ENCODE assay signal across 10 mouse cellular contexts in the genomic region with DNA sequence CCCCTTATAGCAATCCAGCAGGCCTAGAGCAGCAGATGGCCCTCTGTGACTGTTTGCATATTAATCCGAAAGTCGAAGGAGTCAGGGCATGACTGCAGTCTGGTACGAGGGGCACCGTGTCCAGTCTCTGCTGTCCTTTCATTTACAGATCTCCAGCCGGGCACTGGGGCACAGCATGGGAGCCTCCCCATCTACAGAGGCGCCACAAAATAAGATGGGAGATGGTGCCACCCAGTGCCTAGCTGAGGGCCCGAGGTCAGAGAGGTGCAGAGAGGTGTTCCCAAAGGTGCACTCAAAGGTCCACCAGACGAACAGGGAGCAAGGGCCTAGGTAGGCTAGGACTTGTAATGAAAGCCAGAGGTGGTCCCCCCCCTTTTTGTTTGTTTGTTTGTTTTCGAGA. TPM values are rescaled to one million over a fixed set of nuclear protein-coding genes. Genes with fewer than 3 reads are reported as not detected.
DNase-seq lines count a peak whose midpoint lies in the region; ATAC-seq and TF ChIP-seq lines count a peak whose summit lies in the region.
"Had no signal": no experiment of that assay in that cellular context is flagged by ENCODE, and none has a peak within 500 bp of the region (broad histone marks: within the 10 kb centered on the region; RNA-seq: fewer than 3 reads in every experiment).

No protein-coding gene starts in this region.

- H3K27me3 ChIP-seq in kidney, embryonic 15.5 days: no peaks in the 10 kb centered on the region
- H3K27me3 ChIP-seq in stomach, embryonic 15.5 days (replicated peaks): no peaks in the 10 kb centered on the region
- H3K27me3 ChIP-seq in stomach, postnatal 0 days (ENCODE audit: control insufficient read depth, insufficient read depth, low read length): no peaks in the 10 kb centered on the region
- H3K27me3 ChIP-seq in hindbrain, embryonic 16.5 days (replicated peaks; ENCODE audit: control insufficient read depth, insufficient read depth, low read length): no peaks in the 10 kb centered on the region
- no peaks in the 10 kb centered on the region for H3K27me3 ChIP-seq in stomach, embryonic 16.5 days (ENCODE audit: control insufficient read depth, insufficient read depth, low read length)
- H3K27me3 ChIP-seq: embryonic facial prominence, embryonic 15.5 days; limb, embryonic 12.5 days had no signal

- TF ChIP-seq EP300 in stomach, postnatal 0 days (optimal IDR thresholded peaks at IDR 0.05): no peak

- no peak overlapping the region for H3K4me3 ChIP-seq in kidney, embryonic 15.5 days (replicated peaks)
- H3K4me3 ChIP-seq in stomach, embryonic 15.5 days (replicated peaks): no peak overlapping the region
- H3K4me3 ChIP-seq in stomach, postnatal 0 days (ENCODE audit: low read depth, low read length): no peak overlapping the region
- no peak overlapping the region for H3K4me3 ChIP-seq in hindbrain, embryonic 16.5 days (ENCODE audit: low read length)
- H3K4me3 ChIP-seq in stomach, embryonic 16.5 days (replicated peaks; ENCODE audit: low read length): no peak overlapping the region
- H3K4me3 ChIP-seq: embryonic facial prominence, embryonic 15.5 days; limb, embryonic 12.5 days had no signal

- no peak overlapping the region for H3K9ac ChIP-seq in kidney, embryonic 15.5 days
- no peak overlapping the region for H3K9ac ChIP-seq in stomach, embryonic 15.5 days
- H3K9ac ChIP-seq in stomach, postnatal 0 days (ENCODE audit: low read length): no peak overlapping the region
- H3K9ac ChIP-seq in hindbrain, embryonic 16.5 days (ENCODE audit: low read depth, low read length): no peak overlapping the region
- no peak overlapping the region for H3K9ac ChIP-seq in stomach, embryonic 16.5 days (ENCODE audit: low read length)
- H3K9ac ChIP-seq: embryonic facial prominence, embryonic 15.5 days; limb, embryonic 12.5 days had no signal

- WGBS in kidney, embryonic 15.5 days: 83% methylated on average over 9 of the region's 9 CpGs
- 78% methylated on average over 9 of the region's 9 CpGs for WGBS in stomach, embryonic 15.5 days
- WGBS in stomach, postnatal 0 days: 82% methylated on average over 9 of the region's 9 CpGs
- 73% methylated on average over 9 of the region's 9 CpGs for WGBS in hindbrain, embryonic 16.5 days
- 79% methylated on average over 9 of the region's 9 CpGs for WGBS in stomach, embryonic 16.5 days

- H3K4me2 ChIP-seq in kidney, embryonic 15.5 days: 0 out of 2 replicates have a peak overlapping the region, but pooled peaks have one; percentile 93
- 0 out of 2 replicates have a peak overlapping the region, but pooled peaks have one; percentile 5 for H3K4me2 ChIP-seq in stomach, embryonic 15.5 days
- no peak overlapping the region for H3K4me2 ChIP-seq in stomach, postnatal 0 days (replicated peaks; ENCODE audit: low read depth)
- H3K4me2 ChIP-seq in hindbrain, embryonic 16.5 days (ENCODE audit: low read length): no peak overlapping the region
- H3K4me2 ChIP-seq in stomach, embryonic 16.5 days (ENCODE audit: low read depth, low read length): no peak overlapping the region; the same call in 1 of the 2 replicates
- H3K4me2 ChIP-seq: embryonic facial prominence, embryonic 15.5 days; limb, embryonic 12.5 days had no signal

- no peaks in the 10 kb centered on the region for H3K36me3 ChIP-seq in kidney, embryonic 15.5 days
- no peaks in the 10 kb centered on the region for H3K36me3 ChIP-seq in stomach, embryonic 15.5 days
- H3K36me3 ChIP-seq in stomach, postnatal 0 days (ENCODE audit: control insufficient read depth, insufficient read depth, low read length): no peaks in the 10 kb centered on the region
- no peaks in the 10 kb centered on the region for H3K36me3 ChIP-seq in hindbrain, embryonic 16.5 days (ENCODE audit: control insufficient read depth, insufficient read depth, low read length)
- no peaks in the 10 kb centered on the region for H3K36me3 ChIP-seq in stomach, embryonic 16.5 days (ENCODE audit: control insufficient read depth, insufficient read depth, low read length)
- H3K36me3 ChIP-seq: embryonic facial prominence, embryonic 15.5 days; limb, embryonic 12.5 days had no signal

- H3K9me3 ChIP-seq in kidney, embryonic 15.5 days (replicated peaks): no peaks in the 10 kb centered on the region
- no peaks in the 10 kb centered on the region for H3K9me3 ChIP-seq in stomach, embryonic 15.5 days
- H3K9me3 ChIP-seq in stomach, postnatal 0 days (ENCODE audit: control insufficient read depth, low read length): no peaks in the 10 kb centered on the region
- H3K9me3 ChIP-seq in hindbrain, embryonic 16.5 days (ENCODE audit: control insufficient read depth, low read length): no peaks in the 10 kb centered on the region
- H3K9me3 ChIP-seq in stomach, embryonic 16.5 days (replicated peaks; ENCODE audit: control insufficient read depth, low read length): no peaks in the 10 kb centered on the region
- H3K9me3 ChIP-seq: embryonic facial prominence, embryonic 15.5 days; limb, embryonic 12.5 days had no signal

- no peak for TF ChIP-seq CTCF in stomach, postnatal 0 days (IDR thresholded peaks at IDR 0.05; ENCODE audit: low read depth)

- DNase-seq in kidney, postnatal 25 days: no peak
- no peak for DNase-seq in stomach, postnatal 0 days (ENCODE audit: low spot score)
- DNase-seq in left cerebral cortex, adult 9 months (ENCODE audit: low spot score in 2 of 2): no peak

- no peak for ATAC-seq in kidney, embryonic 15.5 days (replicated peaks; ENCODE audit: low FRiP score)
- ATAC-seq in stomach, embryonic 15.5 days (ENCODE audit: insufficient read depth, low FRiP score, low read depth): no peak
- no peak for ATAC-seq in stomach, postnatal 0 days (ENCODE audit: low FRiP score, low TSS enrichment)
- no peak for ATAC-seq in hindbrain, embryonic 16.5 days
- ATAC-seq in stomach, embryonic 16.5 days (ENCODE audit: insufficient read depth, low FRiP score): no peak
- no peak for ATAC-seq in frontal cortex, adult (ENCODE audit: low TSS enrichment)

- H3K4me1 ChIP-seq in kidney, embryonic 15.5 days: peaks cover 90% of the 10 kb centered on the region
- H3K4me1 ChIP-seq in stomach, embryonic 15.5 days: peaks cover 41% of the 10 kb centered on the region
- H3K4me1 ChIP-seq in stomach, postnatal 0 days (replicated peaks; ENCODE audit: control insufficient read depth, insufficient read depth): peaks cover 15% of the 10 kb centered on the region; the same call in 1 of the 2 replicates
- peaks cover 28% of the 10 kb centered on the region for H3K4me1 ChIP-seq in hindbrain, embryonic 16.5 days (ENCODE audit: control insufficient read depth, insufficient read depth, low read depth, low read length)
- peaks cover 40% of the 10 kb centered on the region for H3K4me1 ChIP-seq in stomach, embryonic 16.5 days (ENCODE audit: control insufficient read depth, insufficient read depth, low read length)

- peak overlapping the region; percentile 77 for H3K27ac ChIP-seq in kidney, embryonic 15.5 days
- 0 out of 2 replicates have a peak overlapping the region, but pooled peaks have one; percentile 64 for H3K27ac ChIP-seq in stomach, embryonic 15.5 days
- no peak overlapping the region for H3K27ac ChIP-seq in stomach, postnatal 0 days (replicated peaks)
- H3K27ac ChIP-seq in hindbrain, embryonic 16.5 days (ENCODE audit: low read depth, low read length): peak overlapping the region; percentile 30
- 0 out of 2 replicates have a peak overlapping the region, but pooled peaks have one; percentile 16 for H3K27ac ChIP-seq in stomach, embryonic 16.5 days (ENCODE audit: low read length)

RNA-seq across cellular contexts. Expression of a gene that starts 5.7 kb away (rescaled TPM):
- 4.1 and 5.4 TPM in 2 replicates for polyA plus RNA-seq in kidney, embryonic 15.5 days (2015; fragmentation: Nextera tagmentation; extraction: Ambion mirVana)
- polyA plus RNA-seq in stomach, embryonic 15.5 days (2015; fragmentation: Nextera tagmentation; extraction: Ambion mirVana): 2.7 and 3.3 TPM in 2 replicates
- 3.5 TPM in 2 replicates for polyA plus RNA-seq in stomach, postnatal 0 days (2015; fragmentation: Nextera tagmentation; extraction: Ambion mirVana)
- 3.1 and 4.0 TPM in 2 replicates for polyA plus RNA-seq in hindbrain, embryonic 16.5 days (2015; fragmentation: Nextera tagmentation; extraction: Ambion mirVana)
- polyA plus RNA-seq in stomach, embryonic 16.5 days (2015; fragmentation: Nextera tagmentation; extraction: Ambion mirVana): 3.1 and 4.2 TPM in 2 replicates

RNA-seq across cellular contexts. Expression of a gene that starts 21.8 kb away (rescaled TPM):
- polyA plus RNA-seq in kidney, embryonic 15.5 days (2015; fragmentation: Nextera tagmentation; extraction: Ambion mirVana): 0.60 and 1.2 TPM in 2 replicates
- 0.72 and 1.1 TPM in 2 replicates for polyA plus RNA-seq in stomach, embryonic 15.5 days (2015; fragmentation: Nextera tagmentation; extraction: Ambion mirVana)
- 0.41 and 0.46 TPM in 2 replicates for polyA plus RNA-seq in stomach, postnatal 0 days (2015; fragmentation: Nextera tagmentation; extraction: Ambion mirVana)
- 0.26 and 0.64 TPM in 2 replicates for polyA plus RNA-seq in hindbrain, embryonic 16.5 days (2015; fragmentation: Nextera tagmentation; extraction: Ambion mirVana)
- polyA plus RNA-seq in stomach, embryonic 16.5 days (2015; fragmentation: Nextera tagmentation; extraction: Ambion mirVana): 0.80 and 1.2 TPM in 2 replicates

RNA-seq across cellular contexts. Expression of a gene that starts 30.8 kb away (rescaled TPM):
- polyA plus RNA-seq in kidney, embryonic 15.5 days (2015; fragmentation: Nextera tagmentation; extraction: Ambion mirVana): 0.16 and 0.60 TPM in 2 replicates
- polyA plus RNA-seq in stomach, embryonic 15.5 days (2015; fragmentation: Nextera tagmentation; extraction: Ambion mirVana): 8.5 and 11.6 TPM in 2 replicates
- polyA plus RNA-seq in stomach, postnatal 0 days (2015; fragmentation: Nextera tagmentation; extraction: Ambion mirVana): 4.8 and 8.5 TPM in 2 replicates
- not detected in 2 replicates for polyA plus RNA-seq in hindbrain, embryonic 16.5 days (2015; fragmentation: Nextera tagmentation; extraction: Ambion mirVana)
- polyA plus RNA-seq in stomach, embryonic 16.5 days (2015; fragmentation: Nextera tagmentation; extraction: Ambion mirVana): 11.4 and 11.5 TPM in 2 replicates

RNA-seq across cellular contexts. Expression of a gene that starts 32.0 kb away (rescaled TPM):
- polyA plus RNA-seq in kidney, embryonic 15.5 days (2015; fragmentation: Nextera tagmentation; extraction: Ambion mirVana): 96.2 and 102 TPM in 2 replicates
- 109 and 115 TPM in 2 replicates for polyA plus RNA-seq in stomach, embryonic 15.5 days (2015; fragmentation: Nextera tagmentation; extraction: Ambion mirVana)
- 109 and 114 TPM in 2 replicates for polyA plus RNA-seq in stomach, postnatal 0 days (2015; fragmentation: Nextera tagmentation; extraction: Ambion mirVana)
- 95.1 and 98.6 TPM in 2 replicates for polyA plus RNA-seq in hindbrain, embryonic 16.5 days (2015; fragmentation: Nextera tagmentation; extraction: Ambion mirVana)
- 107 and 114 TPM in 2 replicates for polyA plus RNA-seq in stomach, embryonic 16.5 days (2015; fragmentation: Nextera tagmentation; extraction: Ambion mirVana)

RNA-seq across cellular contexts. Expression of a gene that starts 39.7 kb away (rescaled TPM):
- polyA plus RNA-seq in kidney, embryonic 15.5 days (2015; fragmentation: Nextera tagmentation; extraction: Ambion mirVana): 5.1 and 5.7 TPM in 2 replicates
- polyA plus RNA-seq in stomach, embryonic 15.5 days (2015; fragmentation: Nextera tagmentation; extraction: Ambion mirVana): 2.0 and 2.7 TPM in 2 replicates
- polyA plus RNA-seq in stomach, postnatal 0 days (2015; fragmentation: Nextera tagmentation; extraction: Ambion mirVana): 2.8 and 3.2 TPM in 2 replicates
- 7.8 and 9.4 TPM in 2 replicates for polyA plus RNA-seq in hindbrain, embryonic 16.5 days (2015; fragmentation: Nextera tagmentation; extraction: Ambion mirVana)
- polyA plus RNA-seq in stomach, embryonic 16.5 days (2015; fragmentation: Nextera tagmentation; extraction: Ambion mirVana): 2.9 and 3.6 TPM in 2 replicates

Comparison
In these comparisons a context has a peak if more than half of its experiments do, and no peak if none do; other contexts are left out.
1. H3K4me2 ChIP-seq: peak in kidney, embryonic 15.5 days (single experiment) and stomach, embryonic 15.5 days (single experiment); none in stomach, postnatal 0 days (single experiment), hindbrain, embryonic 16.5 days (single experiment) and stomach, embryonic 16.5 days (single experiment).